14 mouse cellular contexts compared by ENCODE assay signal in the genomic region with DNA sequence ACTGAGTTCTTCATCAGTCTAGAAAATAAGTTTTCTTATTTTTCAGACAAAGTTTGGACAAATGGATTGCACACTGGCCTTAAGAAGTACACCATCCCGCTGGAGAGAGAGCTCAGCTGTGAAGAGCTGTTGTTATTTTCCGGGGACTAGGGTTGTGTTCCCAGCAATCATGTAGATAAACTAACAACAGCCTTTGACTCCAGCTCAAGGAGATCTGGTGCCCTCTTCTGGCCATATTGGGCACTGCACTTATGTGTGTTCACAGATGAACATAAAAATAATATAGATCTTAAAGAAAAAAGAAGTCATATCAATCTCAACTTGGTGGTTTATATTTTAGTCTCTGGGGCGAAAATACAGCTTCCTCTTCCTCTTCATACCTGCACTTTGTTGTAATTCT.
DNase-seq lines count a peak whose midpoint lies in the region; ATAC-seq and TF ChIP-seq lines count a peak whose summit lies in the region.
"Had no signal": no experiment of that assay in that cellular context is flagged by ENCODE, and none has a peak within 500 bp of the region (broad histone marks: within the 10 kb centered on the region; RNA-seq: fewer than 3 reads in every experiment).

No protein-coding gene starts in this region.

- H3K27ac ChIP-seq in hindbrain, postnatal 0 days: no peak overlapping the region
- no peak overlapping the region for H3K27ac ChIP-seq in hindbrain, embryonic 13.5 days
- no peak overlapping the region for H3K27ac ChIP-seq in lung, embryonic 14.5 days (ENCODE audit: low read depth)
- H3K27ac ChIP-seq in forebrain, embryonic 14.5 days (ENCODE audit: low read depth, low read length): no peak overlapping the region
- H3K27ac ChIP-seq: heart, embryonic 10.5 days; hindbrain, embryonic 12.5 days; midbrain, embryonic 13.5 days; neural tube, embryonic 13.5 days had no signal

- no peaks in the 10 kb centered on the region for H3K27me3 ChIP-seq in hindbrain, postnatal 0 days (ENCODE audit: insufficient read depth, low read length)
- no peaks in the 10 kb centered on the region for H3K27me3 ChIP-seq in hindbrain, embryonic 13.5 days
- H3K27me3 ChIP-seq in lung, embryonic 14.5 days (ENCODE audit: insufficient read depth, low read length): no peaks in the 10 kb centered on the region
- no peaks in the 10 kb centered on the region for H3K27me3 ChIP-seq in forebrain, embryonic 14.5 days (replicated peaks; ENCODE audit: control insufficient read depth, insufficient read depth, low read length)
- H3K27me3 ChIP-seq: hindbrain, embryonic 12.5 days; midbrain, embryonic 13.5 days; neural tube, embryonic 13.5 days had no signal

- no peaks in the 10 kb centered on the region for H3K9me3 ChIP-seq in hindbrain, postnatal 0 days (ENCODE audit: low read length)
- peaks cover 5% of the 10 kb centered on the region; the same call in 1 of the 2 replicates for H3K9me3 ChIP-seq in hindbrain, embryonic 13.5 days
- H3K9me3 ChIP-seq in lung, embryonic 14.5 days (ENCODE audit: low read depth, low read length): 0 out of 2 replicates have a peak, but pooled peaks cover 4% of the 10 kb centered on the region
- peaks cover 4% of the 10 kb centered on the region; the same call in 1 of the 2 replicates for H3K9me3 ChIP-seq in forebrain, embryonic 14.5 days (replicated peaks; ENCODE audit: control insufficient read depth, low read length)
- H3K9me3 ChIP-seq: hindbrain, embryonic 12.5 days; neural tube, embryonic 13.5 days had no signal

- no peak for DNase-seq in hindbrain, postnatal 0 days (ENCODE audit: low spot score)
- DNase-seq in lung, embryonic 14.5 days: peak; percentile 47
- DNase-seq in lung, postnatal 25 days (ENCODE audit: low spot score): no peak
- DNase-seq in ES-CJ7 (ENCODE audit: low read depth, low spot score) (peak; percentile 32), ZHBTc4 (ENCODE audit: low read depth, low spot score) (peak; percentile 37)
- no peak for DNase-seq in yolk sac, embryonic 10.5 days (ENCODE audit: low spot score)
- DNase-seq in forebrain, embryonic 14.5 days (ENCODE audit: low spot score): no peak
- DNase-seq: adrenal gland, postnatal 36 days; cerebellum, adult 11-12 months had no signal

- H3K9ac ChIP-seq in hindbrain, postnatal 0 days (replicated peaks; ENCODE audit: low read length): no peak overlapping the region
- H3K9ac ChIP-seq in hindbrain, embryonic 13.5 days: no peak overlapping the region
- no peak overlapping the region for H3K9ac ChIP-seq in lung, embryonic 14.5 days
- no peak overlapping the region for H3K9ac ChIP-seq in forebrain, embryonic 14.5 days (ENCODE audit: low read length)
- H3K9ac ChIP-seq: hindbrain, embryonic 12.5 days; midbrain, embryonic 13.5 days; neural tube, embryonic 13.5 days had no signal

- H3K4me2 ChIP-seq in hindbrain, postnatal 0 days (ENCODE audit: low read depth, low read length): no peak overlapping the region
- H3K4me2 ChIP-seq in hindbrain, embryonic 13.5 days: no peak overlapping the region
- no peak overlapping the region for H3K4me2 ChIP-seq in lung, embryonic 14.5 days
- no peak overlapping the region for H3K4me2 ChIP-seq in forebrain, embryonic 14.5 days (ENCODE audit: low read length)
- H3K4me2 ChIP-seq: hindbrain, embryonic 12.5 days; neural tube, embryonic 13.5 days had no signal

- H3K4me1 ChIP-seq in hindbrain, postnatal 0 days (ENCODE audit: insufficient read depth, low read length): no peaks in the 10 kb centered on the region
- no peaks in the 10 kb centered on the region for H3K4me1 ChIP-seq in hindbrain, embryonic 13.5 days (replicated peaks)
- no peaks in the 10 kb centered on the region for H3K4me1 ChIP-seq in lung, embryonic 14.5 days (ENCODE audit: insufficient read depth)
- no peaks in the 10 kb centered on the region for H3K4me1 ChIP-seq in forebrain, embryonic 14.5 days (ENCODE audit: control insufficient read depth, insufficient read depth, low read length)
- H3K4me1 ChIP-seq: heart, embryonic 10.5 days; hindbrain, embryonic 12.5 days; midbrain, embryonic 13.5 days; neural tube, embryonic 13.5 days had no signal

- ATAC-seq in hindbrain, postnatal 0 days: no peak
- ATAC-seq in hindbrain, embryonic 13.5 days (ENCODE audit: low FRiP score): no peak
- no peak for ATAC-seq in lung, embryonic 14.5 days (ENCODE audit: insufficient read depth)
- ATAC-seq in forebrain, embryonic 14.5 days: no peak
- ATAC-seq: midbrain, embryonic 13.5 days had no signal

- no peaks in the 10 kb centered on the region for H3K36me3 ChIP-seq in hindbrain, postnatal 0 days (ENCODE audit: insufficient read depth, low read length)
- H3K36me3 ChIP-seq in hindbrain, embryonic 13.5 days: no peaks in the 10 kb centered on the region
- no peaks in the 10 kb centered on the region for H3K36me3 ChIP-seq in lung, embryonic 14.5 days (ENCODE audit: insufficient read depth)
- no peaks in the 10 kb centered on the region for H3K36me3 ChIP-seq in forebrain, embryonic 14.5 days (ENCODE audit: control insufficient read depth, insufficient read depth, low read length)
- H3K36me3 ChIP-seq: heart, embryonic 10.5 days; hindbrain, embryonic 12.5 days; midbrain, embryonic 13.5 days; neural tube, embryonic 13.5 days had no signal

- H3K4me3 ChIP-seq in hindbrain, postnatal 0 days (ENCODE audit: low read length): no peak overlapping the region
- H3K4me3 ChIP-seq in hindbrain, embryonic 13.5 days: no peak overlapping the region
- H3K4me3 ChIP-seq in lung, embryonic 14.5 days (ENCODE audit: low read depth, low read length): no peak overlapping the region
- H3K4me3 ChIP-seq in forebrain, embryonic 14.5 days (ENCODE audit: low read depth, low read length): no peak overlapping the region
- H3K4me3 ChIP-seq: heart, embryonic 10.5 days; hindbrain, embryonic 12.5 days; midbrain, embryonic 13.5 days; neural tube, embryonic 13.5 days had no signal

- 89% methylated on average over 3 of the region's 3 CpGs for WGBS in hindbrain, postnatal 0 days
- WGBS in hindbrain, embryonic 13.5 days: 89% methylated on average over 3 of the region's 3 CpGs
- WGBS in lung, embryonic 14.5 days: 78% methylated on average over 3 of the region's 3 CpGs
- 92% methylated on average over 3 of the region's 3 CpGs for WGBS in forebrain, embryonic 14.5 days

- TF ChIP-seq CTCF in hindbrain, postnatal 0 days (IDR thresholded peaks at IDR 0.05; ENCODE audit: low read depth): peak; percentile 43
- TF ChIP-seq CTCF in lung, embryonic 14.5 days (IDR thresholded peaks at IDR 0.05; ENCODE audit: low read depth): peak; percentile 56

Comparison
In these comparisons a context has a peak if more than half of its experiments do, and no peak if none do; other contexts are left out.
1. DNase-seq: peak in lung, embryonic 14.5 days (single experiment), ES-CJ7 (single experiment) and ZHBTc4 (single experiment); none in hindbrain, postnatal 0 days (single experiment), lung, postnatal 25 days (single experiment), yolk sac, embryonic 10.5 days (single experiment) and forebrain, embryonic 14.5 days (single experiment).